Mouse (Mus musculus) C2C12 (cell line): ENCODE results near the gene Mrps7.

ENCODE experiments used
- CEBPB ChIP-seq: IDR thresholded peaks from one replicate; pipeline ENCODE4 v1.6.1; 2011; ENCODE audit warnings: low read depth, mild to moderate bottlenecking, control low read depth, moderate library complexity
- CTCF ChIP-seq: IDR thresholded peaks from one replicate; pipeline ENCODE4 v1.5.1; 2011; ENCODE audit not compliant: control insufficient read depth, insufficient read depth, insufficient read length
- FOSL1 ChIP-seq: IDR thresholded peaks from one replicate; pipeline ENCODE4 v1.8.0; 2011; ENCODE audit warnings: mild to moderate bottlenecking, low read length; ENCODE audit not compliant: poor library complexity, insufficient read depth, severe bottlenecking
- MAX ChIP-seq: IDR thresholded peaks from one replicate; pipeline ENCODE4 v1.6.1; 2011; ENCODE audit warnings: mild to moderate bottlenecking, control low read depth
- MYOD1 ChIP-seq: IDR thresholded peaks from one replicate; pipeline ENCODE4 v1.6.1; 2011; ENCODE audit warnings: low read depth; ENCODE audit not compliant: control insufficient read depth, insufficient read length
- MYOG ChIP-seq: IDR thresholded peaks from one replicate; pipeline ENCODE4 v1.6.1; 2011; ENCODE audit not compliant: control insufficient read depth, insufficient read length; ENCODE audit errors: extremely low read depth
- USF1 ChIP-seq: IDR thresholded peaks from one replicate; pipeline ENCODE4 v1.6.1; 2011; ENCODE audit warnings: low read depth, mild to moderate bottlenecking, control low read depth, moderate library complexity

DNA sequence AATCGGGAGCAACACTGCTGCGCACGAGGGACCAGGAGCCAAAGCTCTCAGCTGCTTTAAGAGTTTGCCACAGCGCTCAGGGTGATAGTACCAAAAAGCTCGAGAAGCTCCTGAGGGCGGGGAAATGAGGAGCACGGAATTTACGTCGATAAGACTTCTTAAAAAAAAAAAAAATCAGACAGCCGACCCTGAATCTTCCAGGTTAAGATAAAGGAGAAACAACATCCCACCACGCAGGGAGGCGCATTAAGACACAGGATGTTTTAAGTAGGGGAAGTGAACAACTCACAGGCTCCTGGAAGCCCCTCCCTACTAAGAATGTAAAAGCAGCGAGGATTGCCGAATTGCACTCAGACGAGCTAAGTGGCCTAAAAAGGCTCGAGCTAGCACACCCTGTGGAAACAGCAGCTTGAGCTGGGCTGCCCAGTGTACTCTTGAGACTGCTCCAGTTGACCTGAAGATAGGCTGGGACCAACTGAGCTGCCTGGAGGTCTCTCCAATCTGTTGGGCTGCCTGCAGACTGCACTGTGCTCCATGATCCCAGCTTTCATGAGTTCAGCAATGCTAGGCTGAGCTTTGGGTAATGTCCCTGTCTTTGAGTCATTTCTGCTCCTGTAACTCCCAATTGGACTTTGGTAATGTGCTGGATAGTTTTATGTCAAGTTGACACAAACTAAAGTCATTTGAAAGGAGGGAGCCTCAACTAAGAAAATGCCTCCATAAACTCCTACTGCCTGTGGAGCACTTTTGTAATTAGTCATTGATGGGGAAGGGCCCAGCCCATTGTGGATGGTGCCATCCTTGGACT lies 9.6 kb downstream of the Mrps7 start:
- no peak for TF ChIP-seq CTCF
- TF ChIP-seq MYOD1 = no peak
- TF ChIP-seq CEBPB = no peak
- TF ChIP-seq MYOG = no peak
- TF ChIP-seq USF1 = no peak
- no peak for TF ChIP-seq FOSL1
- no peak for TF ChIP-seq MAX
